Mouse (Mus musculus) heart, embryonic 13.5 days (tissue): ENCODE results near the gene Zcchc2. TPM values are rescaled to one million over a fixed set of nuclear protein-coding genes. Genes with fewer than 3 reads are reported as not detected.

Source experiments
- ATAC-seq: fragments of 200-750 bp; cut with Nextera tagmentation; 2 replicates; pipeline ENCODE4 v1.8.0; 2017; ENCODE audit warnings: moderate TSS enrichment; ENCODE audit not compliant: insufficient number of reproducible peaks, low FRiP score, low TSS enrichment; ENCODE audit errors: extremely low read depth
- H3K27ac ChIP-seq: fragments of 300-500 bp; sonication (generic); replicated peaks from 2 replicates; pipeline ENCODE4 v1.5.1; 2015; ENCODE audit warnings: moderate library complexity, mild to moderate bottlenecking, inconsistent platforms
- H3K27me3 ChIP-seq: fragments of 300-500 bp; sonication (generic); replicated peaks from 2 replicates; pipeline ENCODE4 v1.6.1; 2015; ENCODE audit warnings: mild to moderate bottlenecking, inconsistent platforms
- H3K36me3 ChIP-seq: fragments of 300-500 bp; sonication (generic); 2 replicates; pipeline ENCODE4 v1.6.1; 2015; ENCODE audit warnings: mild to moderate bottlenecking, inconsistent platforms
- H3K4me1 ChIP-seq: fragments of 300-500 bp; sonication (generic); 2 replicates; pipeline ENCODE4 v1.6.1; 2015; ENCODE audit warnings: inconsistent platforms
- H3K4me2 ChIP-seq: fragments of 300-500 bp; sonication (generic); 2 replicates; pipeline ENCODE4 v1.6.1; 2015; ENCODE audit warnings: inconsistent platforms, mild to moderate bottlenecking, moderate library complexity
- H3K4me3 ChIP-seq: fragments of 300-500 bp; sonication (generic); 2 replicates; pipeline ENCODE4 v1.5.1; 2015; ENCODE audit warnings: moderate library complexity, mild to moderate bottlenecking, inconsistent platforms
- H3K9ac ChIP-seq: fragments of 300-500 bp; sonication (generic); 2 replicates; pipeline ENCODE4 v1.6.1; 2015; ENCODE audit warnings: inconsistent platforms, mild to moderate bottlenecking, moderate library complexity
- H3K9me3 ChIP-seq: fragments of 300-500 bp; sonication (generic); 2 replicates; pipeline ENCODE4 v1.6.1; 2016; ENCODE audit warnings: inconsistent platforms
- WGBS: fragments of 180-500 bp; shearing (Covaris S2); methylation state at CpG from one replicate; pipeline ENCODE4 v1.1.7; 2015; ENCODE audit warnings: mixed read lengths; 5-methylcytosine and 5-hydroxymethylcytosine counted together
- polyA plus RNA-seq: library from polyadenylated mRNA; unstranded; fragments of >200 nt; fragmentation: Nextera tagmentation; extraction: Ambion mirVana; gene quantifications from 2 replicates; pipeline ENCODE4 v1.2.1, GENCODE M21; 2015

The Zcchc2 gene
- polyA plus RNA-seq, 1 experiment from 2014 or later = 1.3 TPM

- 55% methylated on average over 3 of the region's 3 CpGs for WGBS
- Histone ChIP-seq H3K4me2 (no peak overlapping the region), H3K4me3 (no peak overlapping the region), H3K27ac (no peak overlapping the region), H3K9ac (no peak overlapping the region), H3K36me3 (no peaks in the 10 kb centered on the region), H3K27me3 (no peaks in the 10 kb centered on the region), H3K4me1 (peaks cover 6% of the 10 kb centered on the region), H3K9me3 (no peaks in the 10 kb centered on the region)
- no peak for ATAC-seq
Observed at GRCm38 (mm10) chr1:106076641-106077040, 86.4 kb downstream of the Zcchc2 start.

- no peak for ATAC-seq
- 60% methylated on average over 3 of the region's 3 CpGs for WGBS
- no peak overlapping the region for H3K4me2 ChIP-seq
- H3K9ac ChIP-seq = no peak overlapping the region
- no peaks in the 10 kb centered on the region for H3K27me3 ChIP-seq
- no peak overlapping the region for H3K27ac ChIP-seq
- no peaks in the 10 kb centered on the region for H3K9me3 ChIP-seq
- no peaks in the 10 kb centered on the region for H3K36me3 ChIP-seq
- H3K4me1 ChIP-seq = peaks cover under 1% of the 10 kb centered on the region; the same call in 1 of the 2 replicates
- H3K4me3 ChIP-seq = no peak overlapping the region
Observed at GRCm38 (mm10) chr1:106077166-106077565, 87.0 kb downstream of the Zcchc2 start.

Other genes with a start within 250 kb of the Zcchc2 start
- gene Tnfrsf11a, start 209.7 kb upstream of the Zcchc2 start, polyA plus RNA-seq = 0.25 and 0.60 TPM in 2 replicates
- 3.9 and 4.6 TPM in 2 replicates for gene Phlpp1, start 181.3 kb downstream of the Zcchc2 start, polyA plus RNA-seq